Mouse (Mus musculus) midbrain, embryonic 16.5 days (tissue): ENCODE results near the gene Cep295. TPM values are rescaled to one million over a fixed set of nuclear protein-coding genes. Genes with fewer than 3 reads are reported as not detected.
A peak's percentile ranks its signal among the peaks of the same experiment; 100 is the strongest.

ENCODE experiments used
- ATAC-seq: fragments of 200-750 bp; cut with Nextera tagmentation; 2 replicates; pipeline ENCODE4 v1.8.0; 2017; ENCODE audit warnings: moderate TSS enrichment
- H3K27ac ChIP-seq: fragments of 300-500 bp; sonication (generic); 2 replicates; pipeline ENCODE4 v1.5.1; 2014; ENCODE audit warnings: mild to moderate bottlenecking, low read length, mixed read lengths
- H3K27me3 ChIP-seq: fragments of 300-500 bp; sonication (generic); 2 replicates; pipeline ENCODE4 v1.6.1; 2014; ENCODE audit warnings: low read depth, low read length, mixed read lengths; ENCODE audit not compliant: control insufficient read depth, insufficient read depth
- H3K36me3 ChIP-seq: fragments of 300-500 bp; sonication (generic); 2 replicates; pipeline ENCODE4 v1.6.1; 2014; ENCODE audit warnings: mild to moderate bottlenecking, low read length, moderate library complexity, mixed read lengths; ENCODE audit not compliant: control insufficient read depth, insufficient read depth
- H3K4me1 ChIP-seq: fragments of 300-500 bp; sonication (generic); 2 replicates; pipeline ENCODE4 v1.6.1; 2014; ENCODE audit warnings: mild to moderate bottlenecking, low read length, mixed read lengths; ENCODE audit not compliant: control insufficient read depth, insufficient read depth
- H3K4me2 ChIP-seq: fragments of 300-500 bp; sonication (generic); 2 replicates; pipeline ENCODE4 v1.6.1; 2014; ENCODE audit warnings: mild to moderate bottlenecking, low read length, mixed read lengths
- H3K4me3 ChIP-seq: fragments of 300-500 bp; sonication (generic); 2 replicates; pipeline ENCODE4 v1.5.1; 2014; ENCODE audit warnings: low read depth, mild to moderate bottlenecking, low read length, moderate library complexity, mixed read lengths
- H3K9ac ChIP-seq: fragments of 300-500 bp; sonication (generic); 2 replicates; pipeline ENCODE4 v1.6.1; 2014; ENCODE audit warnings: low read depth, low read length, mixed read lengths
- H3K9me3 ChIP-seq: fragments of 300-500 bp; sonication (generic); replicated peaks from 2 replicates; pipeline ENCODE4 v1.6.1; 2014; ENCODE audit warnings: mild to moderate bottlenecking, low read length, mixed read lengths; ENCODE audit not compliant: control insufficient read depth, poor library complexity, severe bottlenecking
- WGBS: fragments of 180-500 bp; shearing (Covaris S2); extraction: QIAGEN DNeasy Blood & Tissue Kit; methylation state at CpG from one replicate; pipeline ENCODE4 v1.1.7; 2014; 5-methylcytosine and 5-hydroxymethylcytosine counted together
- microRNA-seq: library from miRNA; unstranded; fragments of <30 nt; microRNA quantifications from one replicate; pipeline ENCODE4, GENCODE M21; 2017
- polyA plus RNA-seq: library from polyadenylated mRNA; unstranded; fragments of >200 nt; fragmentation: Nextera tagmentation; extraction: Ambion mirVana; gene quantifications from 2 replicates; pipeline ENCODE4 v1.2.1, GENCODE M21; 2015

The Cep295 gene
- polyA plus RNA-seq, 1 experiment from 2014 or later: 13.0 TPM

GRCm38 (mm10) chr9:15280491-15280879, 77.1 kb downstream of the Cep295 start:
- peaks cover 20% of the 10 kb centered on the region for H3K4me1 ChIP-seq
- peak overlapping the region; percentile 61 for H3K4me3 ChIP-seq
- no peaks in the 10 kb centered on the region for H3K27me3 ChIP-seq
- H3K4me2 ChIP-seq: peak overlapping the region; percentile 65
- peak; percentile 16; the same call in 1 of the 2 replicates for ATAC-seq
- H3K27ac ChIP-seq: no peak overlapping the region
- H3K9me3 ChIP-seq: no peaks in the 10 kb centered on the region
- H3K9ac ChIP-seq: peak overlapping the region; percentile 56
- 43% methylated on average over 5 of the region's 5 CpGs for WGBS
- peaks cover 8% of the 10 kb centered on the region; the same call in 1 of the 2 replicates for H3K36me3 ChIP-seq

GRCm38 (mm10) chr9:15279649-15280490, 77.7 kb downstream of the Cep295 start, which contains the start of gene Med17:
Med17 (minus strand) TSS chr9:15279931.
- Histone ChIP-seq H3K9me3 (no peaks in the 10 kb centered on the region), H3K27me3 (no peaks in the 10 kb centered on the region), H3K4me2 (peak within 1 kb of the TSS; percentile 65), H3K27ac (peak within 1 kb of the TSS; percentile 89), H3K4me1 (peaks cover 20% of the 10 kb centered on the region), H3K4me3 (peak within 1 kb of the TSS; percentile 61), H3K36me3 (peaks cover 13% of the 10 kb centered on the region), H3K9ac (peak within 1 kb of the TSS; percentile 99)
- peak; percentile 99 for ATAC-seq
- WGBS: 1% methylated on average over 56 of the region's 57 CpGs

- Histone ChIP-seq H3K4me3 (peak overlapping the region; percentile 61), H3K4me2 (peak overlapping the region; percentile 56), H3K36me3 (peaks cover 13% of the 10 kb centered on the region), H3K9ac (peak overlapping the region; percentile 99), H3K4me1 (peaks cover 20% of the 10 kb centered on the region), H3K27me3 (no peaks in the 10 kb centered on the region), H3K27ac (peak overlapping the region; percentile 89), H3K9me3 (no peaks in the 10 kb centered on the region)
- WGBS: 10% methylated on average over 19 of the region's 19 CpGs
- ATAC-seq: no peak; the same call in 1 of the 2 replicates
These were observed 78.4 kb downstream of the Cep295 start for GRCm38 (mm10) chr9:15279139-15279648.

GRCm38 (mm10) chr9:15278343-15278742, 79.2 kb downstream of the Cep295 start:
- peaks cover 21% of the 10 kb centered on the region for H3K36me3 ChIP-seq
- no peak overlapping the region for H3K9ac ChIP-seq
- no peak overlapping the region; the same call in 1 of the 2 replicates for H3K4me3 ChIP-seq
- no peak overlapping the region for H3K27ac ChIP-seq
- ATAC-seq: no peak
- H3K9me3 ChIP-seq: no peaks in the 10 kb centered on the region
- H3K4me2 ChIP-seq: peak overlapping the region; percentile 56
- H3K27me3 ChIP-seq: no peaks in the 10 kb centered on the region
- H3K4me1 ChIP-seq: peaks cover 20% of the 10 kb centered on the region
- WGBS: 97% methylated on average over 3 of the region's 3 CpGs

GRCm38 (mm10) chr9:15276855-15277254, 80.7 kb downstream of the Cep295 start:
- no peak overlapping the region for H3K9ac ChIP-seq
- H3K4me2 ChIP-seq: no peak overlapping the region
- WGBS: 97% methylated on average over 4 of the region's 4 CpGs
- no peak for ATAC-seq
- no peaks in the 10 kb centered on the region for H3K9me3 ChIP-seq
- H3K36me3 ChIP-seq: peaks cover 27% of the 10 kb centered on the region
- no peak overlapping the region for H3K4me3 ChIP-seq
- H3K4me1 ChIP-seq: peaks cover 20% of the 10 kb centered on the region
- no peak overlapping the region for H3K27ac ChIP-seq
- no peaks in the 10 kb centered on the region for H3K27me3 ChIP-seq

GRCm38 (mm10) chr9:15273981-15274380, 83.6 kb downstream of the Cep295 start:
- no peaks in the 10 kb centered on the region for H3K9me3 ChIP-seq
- no peak overlapping the region for H3K9ac ChIP-seq
- no peak overlapping the region for H3K27ac ChIP-seq
- H3K4me1 ChIP-seq: peaks cover 12% of the 10 kb centered on the region
- no peak overlapping the region for H3K4me3 ChIP-seq
- ATAC-seq: no peak
- peaks cover 39% of the 10 kb centered on the region for H3K36me3 ChIP-seq
- WGBS: 99% methylated on average over 2 of the region's 2 CpGs
- no peaks in the 10 kb centered on the region for H3K27me3 ChIP-seq
- H3K4me2 ChIP-seq: no peak overlapping the region

Small RNA genes lying within 50 kb of the gene (microRNA-seq; reads per million reads assigned to microRNA genes)
- not detected for gene Gm49349
- not detected for gene mmu-mir-7650

Other genes starting within 250 kb of the Cep295 start
- 0.06 TPM in 1 of 2 replicates, not detected in the other for gene Hephl1, start 245.7 kb downstream of the Cep295 start, polyA plus RNA-seq
- 22.0 and 29.5 TPM in 2 replicates for gene Vstm5, start 118.7 kb downstream of the Cep295 start, polyA plus RNA-seq
- 29.1 and 29.7 TPM in 2 replicates for gene Med17, start 77.9 kb downstream of the Cep295 start, polyA plus RNA-seq
- gene Taf1d, start 51.6 kb downstream of the Cep295 start, polyA plus RNA-seq: 39.7 and 44.7 TPM in 2 replicates
- gene 4931406C07Rik, start 51.3 kb downstream of the Cep295 start, polyA plus RNA-seq: 13.9 and 14.7 TPM in 2 replicates
- gene Smco4, start 135.6 kb upstream of the Cep295 start, polyA plus RNA-seq: 0.54 and 0.81 TPM in 2 replicates